Comparison of ENCODE assay signal across 10 mouse cellular contexts in genomic region chr11:12199441-12199840, GRCm38 (mm10).
"Had no signal": no experiment of that assay in that cellular context is flagged by ENCODE, and none has a peak within 500 bp of the region (broad histone marks: within the 10 kb centered on the region; RNA-seq: fewer than 3 reads in every experiment).

No protein-coding gene starts in this region.

- H3K4me3 ChIP-seq: layer of hippocampus, adult 2 months; limb, embryonic 13.5 days; liver, embryonic 15.5 days; midbrain, embryonic 13.5 days; neural tube, embryonic 15.5 days had no signal

- H3K27me3 ChIP-seq: limb, embryonic 13.5 days; liver, embryonic 15.5 days; midbrain, embryonic 13.5 days; neural tube, embryonic 15.5 days had no signal

- DNase-seq: kidney, postnatal 4 days; right cerebral cortex, adult 18-20 months; right cerebral cortex, postnatal 25 days; thymus, postnatal 25 days had no signal

- ATAC-seq: midbrain, embryonic 13.5 days had no signal

- H3K9me3 ChIP-seq: limb, embryonic 13.5 days; liver, embryonic 15.5 days; midbrain, embryonic 13.5 days; neural tube, embryonic 15.5 days had no signal

- H3K4me1 ChIP-seq: limb, embryonic 13.5 days; liver, embryonic 15.5 days; midbrain, embryonic 13.5 days; neural tube, embryonic 15.5 days had no signal

- H3K4me2 ChIP-seq: limb, embryonic 13.5 days; liver, embryonic 11.5 days; liver, embryonic 15.5 days; midbrain, embryonic 13.5 days; neural tube, embryonic 15.5 days had no signal

- H3K36me3 ChIP-seq: limb, embryonic 13.5 days; liver, embryonic 15.5 days; midbrain, embryonic 13.5 days; neural tube, embryonic 15.5 days had no signal

- H3K27ac ChIP-seq: layer of hippocampus, adult 2 months; limb, embryonic 13.5 days; liver, embryonic 15.5 days; midbrain, embryonic 13.5 days; neural tube, embryonic 15.5 days had no signal

- H3K9ac ChIP-seq: limb, embryonic 13.5 days; liver, embryonic 15.5 days; midbrain, embryonic 13.5 days; neural tube, embryonic 15.5 days had no signal
